Mouse (Mus musculus) ES-E14 (cell line): ENCODE measurements around the gene Tgds. TPM values are rescaled to one million over a fixed set of nuclear protein-coding genes. Genes with fewer than 3 reads are reported as not detected.

Experiments used
- DNase-seq: peaks from one replicate; pipeline ENCODE4 v3.0.0-alpha.2; 2013; ENCODE audit warnings: low read depth, low spot score
- H3K27ac ChIP-seq: 2 replicates; pipeline ENCODE4 v1.5.1; 2012; ENCODE audit warnings: low read depth, mild to moderate bottlenecking, low read length, moderate library complexity, mixed read lengths; ENCODE audit not compliant: poor library complexity, insufficient read depth, severe bottlenecking
- H3K36me3 ChIP-seq: 2 replicates; pipeline ENCODE4 v1.6.1; 2012; ENCODE audit warnings: mild to moderate bottlenecking, low read length, moderate library complexity, mixed read lengths; ENCODE audit not compliant: control insufficient read depth, poor library complexity, insufficient read depth, severe bottlenecking
- H3K4me1 ChIP-seq, 2 experiments: fragments of 150-350 bp in 1 of 2; sonication (generic) in 1 of 2; 2 replicates each; pipeline ENCODE4 v1.6.1; 2012; ENCODE audit warnings: low read length in 2 of 2, mild to moderate bottlenecking in 1 of 2, mixed read lengths in 1 of 2; ENCODE audit not compliant: control insufficient read depth in 2 of 2, insufficient read depth in 2 of 2, poor library complexity in 1 of 2
- H3K4me3 ChIP-seq, 2 experiments: fragments of 150-350 bp in 1 of 2; sonication (generic) in 1 of 2; 2 replicates each; pipeline ENCODE4 v1.5.1; 2012; ENCODE audit warnings: low read length in 2 of 2, low read depth in 1 of 2, mild to moderate bottlenecking in 1 of 2, mixed read lengths in 1 of 2; ENCODE audit not compliant: insufficient read depth in 1 of 2, poor library complexity in 1 of 2, severe bottlenecking in 1 of 2
- H3K9ac ChIP-seq: 2 replicates; pipeline ENCODE4 v1.6.1; 2012; ENCODE audit warnings: low read depth, mild to moderate bottlenecking, low read length, mixed read lengths; ENCODE audit not compliant: poor library complexity, insufficient read depth, severe bottlenecking
- H3K9me3 ChIP-seq: fragments of 150-350 bp; sonication (generic); 2 replicates; pipeline ENCODE4 v1.6.1; 2012; ENCODE audit warnings: low read depth, mild to moderate bottlenecking, low read length; ENCODE audit not compliant: control insufficient read depth, insufficient read depth
- CHD2 ChIP-seq: IDR thresholded peaks from 2 replicates; pipeline ENCODE4 v1.6.1; 2014; ENCODE audit warnings: mild to moderate bottlenecking, low read depth, low read length, inconsistent platforms
- HCFC1 ChIP-seq: IDR thresholded peaks from 2 replicates; pipeline ENCODE4 v1.6.1; 2012; ENCODE audit warnings: low read length, inconsistent platforms, borderline replicate concordance; ENCODE audit not compliant: insufficient read depth
- MAFK ChIP-seq: IDR thresholded peaks from 2 replicates; pipeline ENCODE4 v1.6.1; 2014; ENCODE audit warnings: mild to moderate bottlenecking, low read depth, low read length, inconsistent platforms; ENCODE audit not compliant: insufficient read depth
- ZC3H11A ChIP-seq: IDR thresholded peaks from 2 replicates; pipeline ENCODE4 v1.6.1; 2012; ENCODE audit warnings: low read depth, mild to moderate bottlenecking, inconsistent platforms, low read length, borderline replicate concordance
- ZNF384 ChIP-seq: IDR thresholded peaks from 2 replicates; pipeline ENCODE4 v1.6.1; 2012; ENCODE audit warnings: low read depth, low read length, inconsistent platforms
- in situ Hi-C, 2 experiments: fragments of 600-800 bp; cut with MboI; formaldehyde crosslinking; loops; one replicate each; pipeline ENCODE4 v1.15.1; 2025; ENCODE audit warnings: low sequenced_read_pairs in 2 of 2, inconsistent platforms in 1 of 2; ENCODE audit not compliant: unreplicated experiment in 2 of 2
- total RNA-seq: library from RNA; depleted of rRNA; stranded (reverse); fragments of 300-350 nt; gene quantifications from 2 replicates; pipeline ENCODE4 v1.2.3, GENCODE M21; 2012; rRNA removed

The Tgds gene
- 3.4 and 5.0 TPM in 2 replicates for total RNA-seq

GRCm38 (mm10) chr14:118132642-118132977 lies at the start of gene Tgds:
TSS of gene Tgds (minus strand) at chr14:118132755.
- peaks cover 0 to 4% of the 10 kb centered on the region in 2 experiments; a peak in 1 of 4 replicates for H3K4me1 ChIP-seq
- in situ Hi-C loops, result no loop called here
- H3K27ac ChIP-seq, result no peak within 1 kb of the TSS
- peak within 1 kb of the TSS; percentile 80 for H3K9ac ChIP-seq
- peak within 1 kb of the TSS; percentile 89 to 97 for H3K4me3 ChIP-seq
- peaks cover 2% of the 10 kb centered on the region for H3K36me3 ChIP-seq
- peak; percentile 99 for DNase-seq
- H3K9me3 ChIP-seq, result no peaks in the 10 kb centered on the region
- no peak for TF ChIP-seq ZNF384
- TF ChIP-seq HCFC1, result peak; percentile 33; the same call in 1 of the 2 replicates

- no peak for TF ChIP-seq HCFC1
- TF ChIP-seq ZNF384, result no peak
- TF ChIP-seq MAFK, result no peak
- no peak for TF ChIP-seq CHD2
- TF ChIP-seq ZC3H11A, result no peak
- in situ Hi-C loops, result no loop called here
- no peak overlapping the region; the same call in 1 of the 2 replicates for H3K9ac ChIP-seq
- peaks cover 4 to 7% of the 10 kb centered on the region in 2 experiments; a peak in 3 of 4 replicates for H3K4me1 ChIP-seq
- H3K9me3 ChIP-seq, result no peaks in the 10 kb centered on the region
- H3K4me3 ChIP-seq, result peak overlapping the region; percentile 58 to 62; a peak in 3 of 4 replicates
- H3K27ac ChIP-seq, result no peak overlapping the region; the same call in 1 of the 2 replicates
- H3K36me3 ChIP-seq, result no peaks in the 10 kb centered on the region
- no peak for DNase-seq
These were observed 48.2 kb upstream of the Tgds start for GRCm38 (mm10) chr14:118180711-118181177.

GRCm38 (mm10) chr14:118180117-118180557 lies 47.6 kb upstream of the Tgds start:
- Histone ChIP-seq H3K9ac (peak overlapping the region; percentile 58; the same call in 1 of the 2 replicates), H3K36me3 (no peaks in the 10 kb centered on the region), H3K9me3 (no peaks in the 10 kb centered on the region), H3K4me1 (peaks cover 4 to 9% of the 10 kb centered on the region in 2 experiments; a peak in 3 of 4 replicates), H3K4me3 (peak overlapping the region; percentile 58 to 62), H3K27ac (peak overlapping the region; percentile 25; the same call in 1 of the 2 replicates)
- in situ Hi-C loops, result no loop called here
- no peak for TF ChIP-seq ZC3H11A
- no peak for TF ChIP-seq CHD2
- no peak for TF ChIP-seq HCFC1
- no peak for TF ChIP-seq MAFK
- TF ChIP-seq ZNF384, result no peak
- peak; percentile 56 for DNase-seq

GRCm38 (mm10) chr14:118179701-118180100 lies 47.1 kb upstream of the Tgds start:
- H3K9me3 ChIP-seq, result no peaks in the 10 kb centered on the region
- in situ Hi-C loops, result no loop called here
- H3K27ac ChIP-seq, result no peak overlapping the region
- H3K9ac ChIP-seq, result no peak overlapping the region
- no peak overlapping the region for H3K4me3 ChIP-seq
- H3K36me3 ChIP-seq, result no peaks in the 10 kb centered on the region
- DNase-seq, result no peak
- peaks cover 4 to 9% of the 10 kb centered on the region in 2 experiments; a peak in 3 of 4 replicates for H3K4me1 ChIP-seq
- TF ChIP-seq CHD2 (no peak), ZNF384 (no peak), ZC3H11A (no peak)

- no peaks in the 10 kb centered on the region for H3K36me3 ChIP-seq
- no peak overlapping the region for H3K4me3 ChIP-seq
- no peak for DNase-seq
- H3K27ac ChIP-seq, result no peak overlapping the region
- no peak overlapping the region for H3K9ac ChIP-seq
- H3K9me3 ChIP-seq, result no peaks in the 10 kb centered on the region
- in situ Hi-C loops, result no loop called here
- peaks cover 4 to 9% of the 10 kb centered on the region in 2 experiments; a peak in 3 of 4 replicates for H3K4me1 ChIP-seq
- TF ChIP-seq ZC3H11A (no peak), HCFC1 (no peak), CHD2 (no peak), ZNF384 (no peak), MAFK (no peak)
These were observed 46.7 kb upstream of the Tgds start for GRCm38 (mm10) chr14:118179251-118179650.
